ENCODE assay signal across 9 mouse cellular contexts in the genomic region with DNA sequence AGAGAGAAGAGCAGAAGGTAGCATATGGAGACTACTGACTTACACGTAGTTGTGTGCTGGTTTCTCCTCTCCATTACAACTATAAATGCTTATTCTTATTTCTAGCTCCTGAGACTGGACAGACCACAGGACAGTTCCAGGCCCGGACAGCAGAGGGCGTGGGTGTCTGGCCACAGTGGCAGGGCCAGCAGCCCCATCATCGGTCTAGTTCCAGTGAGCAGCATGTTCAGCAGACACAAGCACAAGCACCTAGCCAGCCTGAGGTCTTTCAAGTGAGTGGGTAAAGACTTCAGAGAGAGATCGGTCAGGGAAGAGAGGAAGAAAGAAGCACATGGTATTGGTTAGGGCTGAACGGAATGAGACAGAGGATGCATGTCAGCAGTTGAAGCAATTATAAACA. TPM values are rescaled to one million over a fixed set of nuclear protein-coding genes. Genes with fewer than 3 reads are reported as not detected.
A peak's percentile ranks its signal among the peaks of the same experiment; 100 is the strongest.
DNase-seq lines count a peak whose midpoint lies in the region; ATAC-seq and TF ChIP-seq lines count a peak whose summit lies in the region.
"Had no signal": no experiment of that assay in that cellular context is flagged by ENCODE, and none has a peak within 500 bp of the region (broad histone marks: within the 10 kb centered on the region; RNA-seq: fewer than 3 reads in every experiment).

No protein-coding gene starts in this region.

- no peaks in the 10 kb centered on the region for H3K9me3 ChIP-seq in kidney, embryonic 15.5 days (replicated peaks)
- H3K9me3 ChIP-seq in midbrain, postnatal 0 days (ENCODE audit: low read length), result no peaks in the 10 kb centered on the region
- H3K9me3 ChIP-seq: neural tube, embryonic 13.5 days had no signal

- H3K4me2 ChIP-seq in kidney, embryonic 15.5 days, result no peak overlapping the region
- no peak overlapping the region for H3K4me2 ChIP-seq in midbrain, postnatal 0 days (ENCODE audit: low read depth, low read length, poor library complexity, severe bottlenecking)
- H3K4me2 ChIP-seq: neural tube, embryonic 13.5 days had no signal

- no peak overlapping the region for H3K27ac ChIP-seq in kidney, embryonic 15.5 days
- H3K27ac ChIP-seq in midbrain, postnatal 0 days (ENCODE audit: low read depth, low read length), result no peak overlapping the region
- H3K27ac ChIP-seq: neural tube, embryonic 13.5 days had no signal

- intact Hi-C loops in left cerebral cortex, postnatal 36 days (cut with DNase I), result no loop called here

- ATAC-seq in kidney, embryonic 15.5 days (replicated peaks; ENCODE audit: low FRiP score), result no peak
- ATAC-seq in midbrain, postnatal 0 days (ENCODE audit: low FRiP score), result no peak

- peaks cover 74% of the 10 kb centered on the region for H3K36me3 ChIP-seq in kidney, embryonic 15.5 days
- peaks cover 47% of the 10 kb centered on the region for H3K36me3 ChIP-seq in midbrain, postnatal 0 days (ENCODE audit: insufficient read depth, low read length)

- 73% methylated on average over 6 of the region's 6 CpGs for WGBS in kidney, embryonic 15.5 days
- 65% methylated on average over 6 of the region's 6 CpGs for WGBS in midbrain, postnatal 0 days

- peak; percentile 49 for DNase-seq in kidney, adult 18-20 months
- DNase-seq in Muller cell, postnatal 12 days (ENCODE audit: inconsistent ontology term), result peak; percentile 31
- peak; percentile 78 to 84 for DNase-seq in cerebellum, postnatal 14 days
- DNase-seq in gastrocnemius, postnatal 10 days, result peak; percentile 69
- peak; percentile 32 to 53 for DNase-seq in left cerebral cortex, postnatal 36 days (ENCODE audit: low spot score in 2 of 2)
- DNase-seq in midbrain, postnatal 0 days (ENCODE audit: low spot score), result peak; percentile 12
- DNase-seq in thymus, postnatal 4 days, result peak; percentile 68

- no peak overlapping the region for H3K9ac ChIP-seq in kidney, embryonic 15.5 days
- H3K9ac ChIP-seq in midbrain, postnatal 0 days (replicated peaks; ENCODE audit: low read length, poor library complexity, severe bottlenecking), result no peak overlapping the region
- H3K9ac ChIP-seq: neural tube, embryonic 13.5 days had no signal

- peak; percentile 58 for TF ChIP-seq CTCF in midbrain, postnatal 0 days (IDR thresholded peaks at IDR 0.05)

- H3K27me3 ChIP-seq in kidney, embryonic 15.5 days, result no peaks in the 10 kb centered on the region
- H3K27me3 ChIP-seq in midbrain, postnatal 0 days (ENCODE audit: insufficient read depth, low read length), result no peaks in the 10 kb centered on the region
- H3K27me3 ChIP-seq: neural tube, embryonic 13.5 days had no signal

- no peak overlapping the region for H3K4me3 ChIP-seq in kidney, embryonic 15.5 days (replicated peaks)
- no peak overlapping the region for H3K4me3 ChIP-seq in midbrain, postnatal 0 days (ENCODE audit: low read depth, low read length)
- H3K4me3 ChIP-seq: neural tube, embryonic 13.5 days had no signal

- no peaks in the 10 kb centered on the region for H3K4me1 ChIP-seq in kidney, embryonic 15.5 days
- no peaks in the 10 kb centered on the region for H3K4me1 ChIP-seq in midbrain, postnatal 0 days (ENCODE audit: insufficient read depth, low read length)
- H3K4me1 ChIP-seq: neural tube, embryonic 13.5 days had no signal

RNA-seq across cellular contexts. Expression of gene Ctsk, which starts 4.7 kb away (rescaled TPM):
- 9.4 and 43.4 TPM in 2 replicates for polyA plus RNA-seq in kidney, embryonic 15.5 days (2015; fragmentation: Nextera tagmentation; extraction: Ambion mirVana)
- 100 to 1,000 TPM in 1 of 2 experiments, 10 to 100 TPM in 1; 31.4 to 178 TPM for total RNA-seq in gastrocnemius, postnatal 10 days (2021)
- 1 to 10 TPM; 4.8 to 6.9 TPM for total RNA-seq in left cerebral cortex, postnatal 36 days (2021)
- 3.6 and 6.5 TPM in 2 replicates for total RNA-seq in midbrain, postnatal 0 days (2014; rRNA removed)
- 7.7 and 10.1 TPM in 2 replicates for polyA plus RNA-seq in midbrain, postnatal 0 days (2015; fragmentation: Nextera tagmentation; extraction: Ambion mirVana)

RNA-seq across cellular contexts. Expression of gene Ctss, which starts 32.2 kb away (rescaled TPM):
- polyA plus RNA-seq in kidney, embryonic 15.5 days (2015; fragmentation: Nextera tagmentation; extraction: Ambion mirVana), result 12.7 and 14.6 TPM in 2 replicates
- total RNA-seq in gastrocnemius, postnatal 10 days (2021), result 1 to 10 TPM; 5.1 to 6.8 TPM
- 10 to 100 TPM; 55.6 to 57.8 TPM for total RNA-seq in left cerebral cortex, postnatal 36 days (2021)
- total RNA-seq in midbrain, postnatal 0 days (2014; rRNA removed), result 18.8 and 19.2 TPM in 2 replicates
- 19.6 and 20.0 TPM in 2 replicates for polyA plus RNA-seq in midbrain, postnatal 0 days (2015; fragmentation: Nextera tagmentation; extraction: Ambion mirVana)

Comparison
In these comparisons a context has a peak if more than half of its experiments do, and no peak if none do; other contexts are left out.
1. DNase-seq: peak in every context shown above with its lines; median percentile 81 in cerebellum, postnatal 14 days; 69 in gastrocnemius, postnatal 10 days; 68 in thymus, postnatal 4 days; 49 in kidney, adult 18-20 months; 42 in left cerebral cortex, postnatal 36 days; 31 in Muller cell, postnatal 12 days; 12 in midbrain, postnatal 0 days.